Mouse (Mus musculus): ENCODE measurements around the gene Prickle4. TPM values are rescaled to one million over a fixed set of nuclear protein-coding genes. Genes with fewer than 3 reads are reported as not detected.
A peak's percentile ranks its signal among the peaks of the same experiment; 100 is the strongest.

The Prickle4 gene
- 1 to 10 TPM; 1.4 to 2.6 TPM for total RNA-seq (2021)
- long read RNA-seq, experiment 1: 0 reads
- long read RNA-seq, experiment 2: 0 reads

GRCm38 (mm10) chr17:47694503-47695336, at the start of gene Prickle4:
TSS of gene Prickle4 (minus strand) at chr17:47694736.
- DNase-seq (ENCODE audit: low spot score in 2 of 2): peak; percentile 94 to 98

DNA sequence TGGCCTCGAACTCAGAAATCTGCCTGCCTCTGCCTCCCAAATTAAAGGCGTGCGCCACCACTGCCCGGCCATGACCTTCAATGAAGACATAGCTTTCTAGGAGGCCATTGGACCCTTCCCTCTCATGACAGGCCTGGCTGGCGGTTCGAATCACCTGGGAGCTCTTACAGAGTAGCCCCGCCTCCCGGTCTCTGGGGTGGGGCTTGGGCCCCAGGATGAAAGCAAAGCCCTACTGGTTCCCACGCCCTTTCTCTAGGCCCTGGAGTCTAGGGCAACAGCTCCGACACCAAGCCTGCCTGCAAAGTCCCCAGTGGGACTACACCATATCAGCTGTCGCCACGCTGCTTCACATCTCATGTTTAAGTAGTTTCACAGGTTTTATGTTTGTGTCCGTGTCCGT, 49.5 kb upstream of the Prickle4 start:
- no peak for DNase-seq (ENCODE audit: low spot score in 2 of 2)

DNA sequence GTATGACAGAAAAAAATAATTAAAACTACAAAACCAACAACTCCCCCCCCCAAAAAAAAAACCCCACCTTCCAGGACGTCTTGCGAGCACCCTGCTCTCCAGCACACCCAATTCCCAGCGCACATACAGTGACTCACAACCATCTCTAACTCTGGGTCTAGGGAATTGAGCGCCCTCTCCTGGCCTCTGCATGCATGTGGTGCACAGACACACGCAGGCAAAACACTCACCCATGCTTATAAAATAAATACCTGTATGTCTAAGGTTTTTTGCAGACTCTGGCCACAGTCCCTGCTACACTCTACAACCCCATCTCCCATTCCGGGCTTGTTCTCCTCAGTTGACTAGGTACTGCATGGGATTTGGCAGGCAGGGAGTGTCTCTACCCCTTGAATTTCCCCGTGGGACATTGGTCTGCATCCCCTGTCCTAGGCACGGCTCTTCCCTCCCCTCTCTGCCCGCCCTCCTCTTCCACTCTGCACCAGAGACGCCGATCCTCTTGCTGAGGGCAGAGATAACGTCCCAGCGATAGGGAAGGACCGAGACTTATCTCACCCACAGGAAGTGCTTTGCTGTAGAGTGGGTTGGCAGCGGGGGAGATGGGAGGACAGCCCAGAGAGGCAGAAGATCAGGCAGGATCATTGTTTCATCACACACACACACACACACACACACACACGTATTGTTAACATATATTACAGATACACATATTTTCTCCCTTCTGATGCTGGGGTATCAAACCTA, 48.6 kb upstream of the Prickle4 start:
- DNase-seq (ENCODE audit: low spot score in 2 of 2): no peak

DNA sequence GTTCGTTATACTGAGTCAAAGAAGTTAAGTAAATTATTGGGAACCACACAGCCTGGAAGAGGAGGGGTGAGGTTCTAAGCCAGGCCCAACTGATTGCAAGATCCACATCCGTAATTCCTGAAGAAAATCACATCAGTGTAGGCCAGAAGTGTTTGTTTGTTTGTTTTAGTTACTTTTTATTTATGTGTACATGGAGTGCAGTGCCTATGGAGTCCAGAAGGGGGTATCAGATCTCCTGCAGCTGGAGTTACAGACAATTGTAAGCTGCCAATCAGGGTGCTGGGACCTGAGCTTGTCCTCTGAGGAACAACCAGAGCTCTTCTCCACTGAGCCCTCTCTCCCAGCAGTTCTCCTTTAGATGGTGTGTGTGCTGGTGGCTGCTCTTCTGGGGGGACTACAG, 45.6 kb upstream of the Prickle4 start:
- DNase-seq (ENCODE audit: low spot score in 2 of 2): no peak

DNA sequence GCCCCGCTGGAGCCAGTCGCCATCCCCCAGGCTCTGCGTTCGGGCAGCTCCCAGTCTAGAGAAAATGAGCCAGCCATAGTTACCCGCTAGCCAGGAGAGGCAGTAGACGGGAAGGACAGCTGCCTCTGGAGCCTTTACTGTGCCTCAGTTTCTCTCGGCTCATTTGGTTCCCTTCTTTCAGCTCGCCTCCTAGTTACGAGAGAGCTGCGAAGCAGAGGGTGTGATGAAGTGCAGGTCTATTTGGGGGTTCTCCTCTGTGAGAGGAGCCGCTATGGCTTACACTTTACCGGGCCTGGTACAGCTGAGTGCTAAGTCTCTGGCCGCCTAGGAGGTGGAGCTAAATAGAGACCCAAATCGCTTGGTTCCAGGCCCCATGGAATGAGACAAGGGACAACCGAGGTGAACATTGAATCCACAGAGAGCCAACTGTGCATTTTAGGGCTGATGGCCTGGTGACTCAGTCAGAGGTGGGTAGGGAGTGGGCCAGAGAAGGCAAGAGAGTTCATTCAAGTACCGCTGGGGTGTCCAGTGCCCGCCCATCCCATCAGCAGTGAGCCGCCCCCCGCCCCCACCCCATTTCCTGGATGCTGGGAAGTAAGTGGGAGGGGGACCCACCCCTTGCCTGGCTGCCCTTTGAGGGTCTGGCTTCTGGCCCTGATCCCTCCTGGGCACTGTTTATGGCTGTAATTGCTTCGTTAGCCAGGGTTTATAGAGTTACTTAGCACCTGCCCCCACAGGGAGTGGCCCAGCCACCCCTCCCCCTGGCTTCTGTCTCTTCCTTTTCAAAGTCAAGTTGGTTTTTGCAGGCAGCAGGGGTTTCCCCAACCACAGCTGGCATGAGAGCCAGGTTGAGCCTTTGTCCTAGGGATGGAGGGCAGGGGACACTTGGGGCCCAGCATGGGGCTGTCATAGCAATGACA, 44.6 kb upstream of the Prickle4 start:
- DNase-seq (ENCODE audit: low spot score in 2 of 2): no peak

- no peak for DNase-seq (ENCODE audit: low spot score in 2 of 2)
These were observed 43.7 kb upstream of the Prickle4 start for GRCm38 (mm10) chr17:47738066-47738878.

DNA sequence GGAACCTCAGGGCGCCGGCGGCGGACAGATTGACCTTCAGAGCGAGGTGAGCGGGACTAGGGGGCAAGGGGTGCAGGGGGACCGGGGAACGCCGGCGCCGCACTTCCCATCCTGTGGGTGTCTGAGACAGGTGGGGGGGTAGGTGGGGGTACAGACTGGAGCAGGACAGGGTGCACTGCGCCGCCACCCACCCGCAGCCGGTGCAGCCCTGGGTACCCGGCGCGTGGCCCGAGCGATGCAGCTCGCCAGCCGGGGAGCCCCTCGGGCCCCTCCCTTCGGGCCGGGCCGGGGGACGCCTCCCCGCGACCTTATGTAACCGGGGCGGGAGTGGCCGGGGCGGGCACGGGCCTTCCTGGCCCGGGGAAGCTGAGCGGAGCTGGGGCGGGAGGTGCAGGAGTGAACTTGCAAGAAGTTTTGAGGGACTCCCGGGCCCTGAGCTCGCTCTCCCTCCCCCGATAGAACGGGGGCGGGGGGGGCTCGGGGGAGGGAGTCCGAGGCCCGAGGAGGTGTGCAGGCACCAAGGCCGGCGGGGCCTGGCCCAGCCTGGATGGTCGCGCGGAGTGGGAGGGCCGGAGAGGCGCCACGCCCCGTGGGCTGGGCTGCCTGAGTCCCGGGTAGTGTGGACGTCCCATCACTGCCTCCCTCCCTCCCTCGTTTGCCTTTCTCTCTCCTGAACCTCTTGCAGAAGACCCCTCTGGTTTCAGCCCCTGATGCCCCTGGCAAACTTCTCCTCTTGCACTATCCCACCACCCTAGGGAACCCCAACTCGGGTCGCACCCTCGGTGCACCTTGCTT, 42.9 kb upstream of the Prickle4 start:
- DNase-seq (ENCODE audit: low spot score in 2 of 2): peak; percentile 71 to 77

DNA sequence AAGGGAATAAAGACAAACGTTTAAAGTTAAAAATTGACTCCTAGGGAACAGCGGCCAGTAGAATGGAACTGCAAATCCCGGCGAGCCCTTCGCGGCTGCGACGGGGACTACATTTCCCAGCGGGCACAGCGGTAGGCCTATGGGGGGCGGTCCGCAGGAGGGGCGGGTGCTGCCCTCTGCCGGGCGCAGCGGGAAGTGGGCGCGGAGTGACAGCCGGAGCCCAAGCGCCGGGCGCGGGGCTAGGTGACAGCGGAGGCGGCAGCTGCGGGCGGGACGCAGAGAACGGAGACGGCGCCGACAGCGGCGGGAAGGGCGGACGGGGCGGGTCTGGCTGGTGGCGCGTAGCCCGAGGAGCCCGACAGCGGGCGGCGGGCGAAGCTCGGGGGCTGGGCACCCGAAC, 42.3 kb upstream of the Prickle4 start, which contains the start of gene Tfeb:
Tfeb (plus strand) TSS at position 175 of the 400 bp plus-strand sequence.
- peak; percentile 93 to 99 for DNase-seq (ENCODE audit: low spot score in 2 of 2)

DNA sequence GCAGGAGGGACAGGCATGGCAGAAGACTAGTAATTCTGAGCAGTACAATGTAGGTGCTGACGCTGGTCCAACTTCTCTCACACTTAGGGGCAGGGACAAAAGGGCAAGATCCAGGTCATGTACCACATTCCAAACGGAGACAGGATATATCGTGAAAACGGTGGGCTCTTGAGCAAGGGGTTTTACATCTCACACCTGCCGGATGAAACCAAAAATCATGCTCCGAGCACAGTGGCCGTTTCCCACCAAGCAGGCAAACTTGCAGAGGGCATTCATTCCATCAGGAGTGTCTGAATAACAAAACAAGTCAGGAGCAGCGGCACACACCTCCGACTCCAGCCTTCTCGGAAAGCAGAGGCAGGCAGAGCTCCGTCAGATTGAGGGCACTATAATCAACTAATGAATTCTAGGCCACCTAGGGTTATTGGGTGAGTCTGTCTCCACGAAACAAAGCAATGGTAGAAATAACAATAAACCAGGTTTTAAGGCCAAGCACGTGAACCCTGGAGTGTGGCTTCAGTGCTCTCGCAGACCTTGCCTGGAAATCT, 41.1 kb upstream of the Prickle4 start:
- no peak for DNase-seq (ENCODE audit: low spot score in 2 of 2)

DNA sequence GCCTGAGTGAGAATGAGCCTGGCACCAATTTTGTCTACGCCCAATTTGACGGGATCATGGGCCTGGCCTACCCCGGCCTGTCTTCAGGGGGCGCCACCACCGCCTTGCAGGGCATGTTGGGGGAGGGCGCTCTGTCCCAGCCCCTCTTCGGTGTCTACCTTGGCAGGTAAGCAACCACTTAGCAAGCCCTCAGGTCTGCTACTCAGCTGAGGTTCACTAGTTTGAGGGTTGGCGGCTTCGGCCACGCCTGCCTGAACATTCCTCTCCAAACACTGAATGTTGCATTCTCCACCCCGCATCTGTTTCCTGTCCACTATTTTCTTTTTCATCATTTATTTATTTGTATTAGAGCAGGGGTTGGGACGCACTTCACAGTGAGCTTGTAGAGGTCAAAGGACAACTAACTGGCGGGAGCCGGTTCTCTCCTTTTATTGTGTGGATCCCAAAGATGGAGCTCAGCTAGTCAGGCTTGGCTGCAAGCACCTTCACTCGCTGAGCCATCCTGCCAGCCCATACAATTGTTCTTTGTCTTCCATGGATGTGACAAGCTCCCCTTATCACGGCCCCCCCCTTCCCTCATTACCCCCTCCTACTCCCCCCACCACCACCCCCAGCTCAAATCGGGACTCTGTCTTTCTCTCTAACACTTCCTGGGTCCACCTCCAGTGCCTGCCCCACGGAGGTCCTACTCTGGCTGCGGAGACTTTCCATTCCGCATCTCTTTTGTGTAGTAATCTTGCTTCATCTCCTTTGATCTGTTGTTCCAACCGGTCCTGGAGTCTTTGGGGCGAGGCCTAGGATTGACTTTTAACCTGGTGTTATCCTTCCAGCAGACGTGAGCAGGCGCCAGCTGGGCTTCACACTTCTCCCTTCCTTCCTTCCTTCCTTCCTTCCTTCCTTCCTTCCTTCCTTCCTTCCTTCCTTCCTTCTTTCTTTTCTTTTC, 36.4 kb upstream of the Prickle4 start:
- no peak for DNase-seq (ENCODE audit: low spot score in 2 of 2)

DNA sequence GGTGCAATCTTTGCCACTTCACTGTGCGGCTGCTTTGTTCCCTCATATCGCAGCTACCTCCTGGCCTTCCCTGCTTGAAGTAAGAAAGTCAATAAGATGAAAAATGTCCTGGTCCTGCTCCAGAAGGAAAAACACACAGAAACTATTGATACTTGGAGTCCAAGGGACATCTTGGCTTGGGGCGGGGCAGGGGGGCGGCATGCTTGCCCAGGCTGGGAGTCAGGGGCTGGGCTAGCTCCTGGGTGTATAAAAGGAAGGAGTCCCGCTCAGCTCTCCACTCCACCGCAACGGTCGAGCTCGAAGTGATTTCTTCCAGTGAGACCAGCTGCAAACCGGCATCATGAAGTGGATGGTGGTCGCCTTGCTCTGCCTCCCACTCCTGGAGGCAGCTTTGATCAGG, 32.0 kb upstream of the Prickle4 start, which contains the start of gene Pgc:
Pgc (plus strand) TSS at position 277 of the 400 bp plus-strand sequence.
- DNase-seq (ENCODE audit: low spot score in 2 of 2): no peak

DNA sequence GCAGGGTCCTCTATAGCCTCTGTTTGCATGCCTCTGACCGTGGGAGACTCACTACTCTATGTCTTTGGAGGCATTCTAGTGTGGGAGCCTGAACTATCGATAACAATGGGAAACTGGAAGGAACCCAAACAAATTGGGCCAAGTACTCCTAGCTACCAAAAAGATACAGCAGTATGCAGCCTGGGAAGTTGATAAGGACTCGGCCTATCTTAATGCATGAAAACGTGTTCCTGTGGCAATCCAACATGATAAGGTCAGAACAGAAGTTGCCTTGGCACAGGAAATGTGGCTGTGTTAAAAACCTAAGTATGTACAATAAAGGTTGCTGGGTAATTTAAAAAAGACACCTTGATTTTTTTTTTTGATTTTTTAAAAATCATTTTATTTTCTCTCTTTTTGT, 26.6 kb upstream of the Prickle4 start:
- no peak for DNase-seq (ENCODE audit: low spot score in 2 of 2)

GRCm38 (mm10) chr17:47715037-47715436, 20.5 kb upstream of the Prickle4 start:
- DNase-seq (ENCODE audit: low spot score in 2 of 2): no peak

DNA sequence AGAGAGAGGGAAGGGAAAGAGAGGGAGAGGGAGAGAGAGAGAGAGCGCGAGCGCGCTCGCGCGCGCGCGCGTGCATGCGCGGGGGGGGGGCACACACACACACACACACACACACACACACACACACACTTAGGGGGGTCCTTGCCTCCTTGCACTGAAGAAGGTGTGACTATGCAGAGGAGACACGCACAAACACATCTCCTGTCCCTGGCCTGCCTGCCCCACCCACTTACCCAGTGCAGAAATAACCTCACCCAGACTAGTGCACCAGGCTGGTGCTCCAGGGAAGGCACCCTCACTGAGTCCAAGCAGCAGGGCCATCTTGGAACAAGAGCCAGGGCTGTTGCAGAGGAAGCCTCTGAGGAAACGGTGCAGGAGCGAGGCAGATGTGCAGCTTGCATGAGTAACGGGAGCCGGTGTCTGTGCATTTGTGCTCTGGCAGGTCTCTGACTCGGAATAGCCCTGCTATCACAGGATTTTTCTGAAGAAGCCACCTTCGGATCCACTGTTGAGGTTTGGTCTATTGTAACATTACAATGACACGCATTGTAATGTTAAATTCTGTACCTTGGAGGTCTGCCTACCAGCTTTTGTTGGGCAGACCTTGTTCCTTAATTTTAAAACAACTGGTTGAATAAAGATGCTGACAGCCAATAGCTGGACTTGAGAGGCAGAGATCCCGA, 18.5 kb upstream of the Prickle4 start:
- no peak for DNase-seq (ENCODE audit: low spot score in 2 of 2)

DNA sequence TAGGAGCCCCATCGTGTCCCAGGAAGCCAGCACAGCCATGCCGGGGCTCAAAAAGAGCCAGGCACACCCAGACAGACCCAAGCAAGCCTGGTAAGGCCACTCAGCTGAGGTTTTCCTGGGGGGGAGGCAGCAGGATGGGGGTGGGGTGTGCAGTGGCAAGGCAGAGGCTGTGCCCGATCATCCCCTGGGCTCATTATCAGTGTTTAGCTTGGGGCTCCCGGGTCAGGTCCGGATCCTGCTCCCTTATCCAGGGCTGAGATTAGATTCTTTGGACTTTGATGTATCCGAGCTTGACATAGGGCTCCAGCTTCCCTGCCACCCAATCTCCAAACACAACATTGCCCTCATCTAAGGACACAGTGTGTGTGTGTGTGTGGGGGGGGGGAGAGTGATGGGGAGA, 17.3 kb upstream of the Prickle4 start:
- no peak for DNase-seq (ENCODE audit: low spot score in 2 of 2)

DNA sequence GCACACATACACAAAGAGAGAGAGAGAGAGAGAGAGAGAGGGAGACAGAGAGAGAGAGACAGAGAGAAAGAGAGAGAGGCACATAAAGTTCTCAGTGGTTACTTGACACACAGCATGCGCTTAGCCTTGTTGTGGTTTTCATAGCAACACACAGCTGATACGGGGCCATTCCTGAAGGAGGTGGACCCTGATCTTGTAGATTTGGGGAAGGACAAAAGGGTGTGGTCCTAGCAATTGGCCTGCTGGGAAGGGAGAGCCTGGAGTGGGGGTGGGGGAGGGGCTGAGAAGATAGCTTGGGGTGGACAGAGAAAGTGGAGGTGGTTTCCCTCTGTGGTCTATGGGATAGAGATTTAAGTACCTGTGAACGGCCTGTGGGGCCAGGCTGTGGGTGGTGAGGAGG, 15.5 kb upstream of the Prickle4 start:
- DNase-seq (ENCODE audit: low spot score in 2 of 2): no peak

GRCm38 (mm10) chr17:47708972-47709371, 14.4 kb upstream of the Prickle4 start:
- DNase-seq (ENCODE audit: low spot score in 2 of 2): no peak
